Mouse (Mus musculus): ENCODE data around the gene Sirt2. TPM values are rescaled to one million over a fixed set of nuclear protein-coding genes. Genes with fewer than 3 reads are reported as not detected.
A peak's percentile ranks its signal among the peaks of the same experiment; 100 is the strongest.

Sirt2 gene
- total RNA-seq, 2 experiments from 2014 or later = 189 to 230 TPM

GRCm38 (mm10) chr7:28758623-28759022 is 7.9 kb upstream of the Sirt2 start:
- intact Hi-C loops (cut with DNase I) = no loop called here
- DNase-seq (ENCODE audit: low spot score in 2 of 2) = no peak

- DNase-seq (ENCODE audit: low spot score in 2 of 2) = no peak
- intact Hi-C loops (cut with DNase I) = no loop called here
Measured at GRCm38 (mm10) chr7:28761907-28762306, 4.6 kb upstream of the Sirt2 start.

- intact Hi-C loops (cut with DNase I) = no loop called here
- no peak for DNase-seq (ENCODE audit: low spot score in 2 of 2)
Measured at GRCm38 (mm10) chr7:28765211-28765610, 1.3 kb upstream of the Sirt2 start.

- intact Hi-C loops (cut with DNase I) = no loop called here
- no peak for DNase-seq (ENCODE audit: low spot score in 2 of 2)
Measured at GRCm38 (mm10) chr7:28766910-28767309, 375 bp downstream of the Sirt2 start.

- intact Hi-C loops (cut with DNase I) = no loop called here
- no peak for DNase-seq (ENCODE audit: low spot score in 2 of 2)
Measured at GRCm38 (mm10) chr7:28767462-28767965, 979 bp downstream of the Sirt2 start, which contains the start of gene Nfkbib. TSS of gene Nfkbib (minus strand) at chr7:28767512.

- intact Hi-C loops (cut with DNase I) = no loop called here
- DNase-seq (ENCODE audit: low spot score in 2 of 2) = no peak
Measured at GRCm38 (mm10) chr7:28769414-28769958, 3.0 kb downstream of the Sirt2 start.

- intact Hi-C loops (cut with DNase I) = no loop called here
- DNase-seq (ENCODE audit: low spot score in 2 of 2) = no peak
Measured at GRCm38 (mm10) chr7:28770309-28770708, 3.8 kb downstream of the Sirt2 start.

- intact Hi-C loops (cut with DNase I) = no loop called here
Measured at GRCm38 (mm10) chr7:28771867-28772266, 5.3 kb downstream of the Sirt2 start.

GRCm38 (mm10) chr7:28773163-28773562 is 6.6 kb downstream of the Sirt2 start:
- no peak for DNase-seq (ENCODE audit: low spot score in 2 of 2)
- intact Hi-C loops (cut with DNase I) = no loop called here

More at GRCm38 (mm10) chr7:28771867-28772266, 5.3 kb downstream of the Sirt2 start:
- no peak for DNase-seq (ENCODE audit: low spot score in 2 of 2)

- intact Hi-C loops (cut with DNase I) = no loop called here
- DNase-seq (ENCODE audit: low spot score in 2 of 2) = no peak
Measured at GRCm38 (mm10) chr7:28774164-28774563, 7.6 kb downstream of the Sirt2 start.

GRCm38 (mm10) chr7:28775129-28775528 is 8.6 kb downstream of the Sirt2 start:
- DNase-seq (ENCODE audit: low spot score in 2 of 2) = no peak

GRCm38 (mm10) chr7:28778825-28779224 is 12.3 kb downstream of the Sirt2 start:
- intact Hi-C loops (cut with DNase I) = no loop called here
- no peak for DNase-seq (ENCODE audit: low spot score in 2 of 2)

More at GRCm38 (mm10) chr7:28775129-28775528, 8.6 kb downstream of the Sirt2 start:
- intact Hi-C loops (cut with DNase I) = no loop called here

GRCm38 (mm10) chr7:28780067-28780658 is 13.6 kb downstream of the Sirt2 start:
- intact Hi-C loops (cut with DNase I) = loop anchor here (10.0 kb wide), 1 partner anchor 255 kb away; no protein-coding TSS in a partner anchor
- DNase-seq (ENCODE audit: low spot score in 2 of 2) = peak; percentile 94

- intact Hi-C loops (cut with DNase I) = loop anchor here (10.0 kb wide), 1 partner anchor 254 kb away; no protein-coding TSS in a partner anchor
- peak in 1 of 2 experiments; percentile 62 for DNase-seq (ENCODE audit: low spot score in 2 of 2)
Measured at GRCm38 (mm10) chr7:28780857-28781256, 14.3 kb downstream of the Sirt2 start.

GRCm38 (mm10) chr7:28781261-28781663 is 14.7 kb downstream of the Sirt2 start:
- intact Hi-C loops (cut with DNase I) = loop anchor here (10.0 kb wide), 1 partner anchor 254 kb away; no protein-coding TSS in a partner anchor
- no peak for DNase-seq (ENCODE audit: low spot score in 2 of 2)

- no peak for DNase-seq (ENCODE audit: low spot score in 2 of 2)
- intact Hi-C loops (cut with DNase I) = loop anchor here (10.0 kb wide), 1 partner anchor 250 kb away; no protein-coding TSS in a partner anchor
Measured at GRCm38 (mm10) chr7:28785161-28785560, 18.6 kb downstream of the Sirt2 start.

- intact Hi-C loops (cut with DNase I) = loop anchor here (10.0 kb wide), 1 partner anchor 247 kb away; no protein-coding TSS in a partner anchor
- no peak for DNase-seq (ENCODE audit: low spot score in 2 of 2)
Measured at GRCm38 (mm10) chr7:28787884-28788283, 21.3 kb downstream of the Sirt2 start.

GRCm38 (mm10) chr7:28788307-28789195 is 22.0 kb downstream of the Sirt2 start, which contains the start of gene Rinl:
TSS of gene Rinl (plus strand) at chr7:28788969.
- no peak for DNase-seq (ENCODE audit: low spot score in 2 of 2)
- intact Hi-C loops (cut with DNase I) = loop anchor here (10.0 kb wide), 1 partner anchor 246 kb away; no protein-coding TSS in a partner anchor

- intact Hi-C loops (cut with DNase I) = loop anchor here (10.0 kb wide), 1 partner anchor 246 kb away; no protein-coding TSS in a partner anchor
Measured at GRCm38 (mm10) chr7:28789235-28789634, 22.7 kb downstream of the Sirt2 start.

More at GRCm38 (mm10) chr7:28789235-28789634, 22.7 kb downstream of the Sirt2 start:
- DNase-seq (ENCODE audit: low spot score in 2 of 2) = no peak
